Mouse (Mus musculus): ENCODE measurements around the gene Ube2dnl1. TPM values are rescaled to one million over a fixed set of nuclear protein-coding genes. Genes with fewer than 3 reads are reported as not detected.

The Ube2dnl1 gene
- total RNA-seq (2015; ENCODE audit: low replicate concordance): not detected in 2 replicates
- total RNA-seq (2017; ENCODE audit: low replicate concordance): not detected in 2 replicates

- ATAC-seq (replicated peaks; ENCODE audit: low FRiP score, poor library complexity, severe bottlenecking): no peak
These were observed at the start of gene Ube2dnl1 for GRCm38 (mm10) chrX:114904712-114905111. TSS of gene Ube2dnl1 (plus strand) at chrX:114905012.

DNA sequence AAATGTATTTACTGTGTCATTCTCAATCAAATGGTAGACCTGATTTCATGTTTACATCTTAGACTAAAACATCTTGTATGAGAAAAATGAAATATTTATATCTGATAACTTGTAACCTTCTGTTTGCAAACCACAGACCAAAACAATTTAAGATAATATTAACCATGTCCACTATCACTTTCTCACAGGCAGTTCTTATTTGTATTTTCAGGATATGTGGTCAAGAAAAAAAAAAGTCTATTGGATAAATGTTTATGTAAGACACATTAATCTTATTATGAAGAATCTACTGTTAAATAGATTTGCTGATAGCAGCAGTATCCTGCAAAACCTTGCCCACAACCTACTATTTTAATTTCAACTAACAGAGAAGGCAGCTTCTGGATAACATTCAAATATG is 9.3 kb upstream of the Ube2dnl1 start:
- ATAC-seq (replicated peaks; ENCODE audit: low FRiP score, poor library complexity, severe bottlenecking): no peak

- no peak for ATAC-seq (replicated peaks; ENCODE audit: low FRiP score, poor library complexity, severe bottlenecking)
These were observed 7.3 kb upstream of the Ube2dnl1 start for GRCm38 (mm10) chrX:114897506-114897905.

DNA sequence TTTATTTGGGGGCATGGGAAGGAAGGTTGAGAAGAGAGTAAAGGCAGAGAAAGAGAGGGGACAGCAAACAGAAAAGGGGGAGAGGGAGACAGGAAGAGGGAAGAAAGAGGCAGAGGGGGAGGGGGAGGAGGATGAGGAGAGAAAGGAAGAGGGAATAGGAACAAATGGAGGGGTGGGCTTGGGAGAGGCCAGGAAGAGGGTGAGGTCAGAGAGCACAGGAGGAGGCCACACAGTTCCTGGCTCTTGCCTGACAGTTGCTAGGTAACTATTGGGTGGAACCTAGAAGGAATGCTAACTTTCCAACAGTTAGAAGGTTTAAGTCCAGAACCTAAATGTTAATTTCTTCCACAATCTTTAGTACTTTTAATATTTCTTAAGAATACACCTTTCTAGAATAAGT is 1.4 kb upstream of the Ube2dnl1 start:
- no peak for ATAC-seq (replicated peaks; ENCODE audit: low FRiP score, poor library complexity, severe bottlenecking)

DNA sequence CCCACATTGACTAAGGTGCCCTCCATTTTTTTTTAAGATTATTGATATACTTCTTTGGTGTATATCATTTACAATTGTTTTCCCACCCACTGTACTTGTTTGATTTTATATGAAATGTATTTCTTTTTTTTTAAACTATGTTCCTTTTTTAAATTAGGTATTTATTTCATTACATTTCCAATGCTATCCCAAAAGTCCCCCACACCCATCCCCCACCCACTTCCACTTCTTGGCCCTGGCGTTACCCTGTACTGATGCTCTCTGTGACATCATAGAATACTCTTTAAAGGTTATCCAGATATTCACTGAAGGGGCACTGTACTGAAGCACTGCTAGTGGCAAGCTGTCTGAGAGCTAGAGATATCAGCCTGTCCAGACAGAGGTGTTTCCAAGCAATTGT is 2.5 kb downstream of the Ube2dnl1 start, which contains the start of gene Ube2dnl2:
Ube2dnl2 (plus strand) TSS at position 301 of the 400 bp plus-strand sequence.
- ATAC-seq (replicated peaks; ENCODE audit: low FRiP score, poor library complexity, severe bottlenecking): no peak

DNA sequence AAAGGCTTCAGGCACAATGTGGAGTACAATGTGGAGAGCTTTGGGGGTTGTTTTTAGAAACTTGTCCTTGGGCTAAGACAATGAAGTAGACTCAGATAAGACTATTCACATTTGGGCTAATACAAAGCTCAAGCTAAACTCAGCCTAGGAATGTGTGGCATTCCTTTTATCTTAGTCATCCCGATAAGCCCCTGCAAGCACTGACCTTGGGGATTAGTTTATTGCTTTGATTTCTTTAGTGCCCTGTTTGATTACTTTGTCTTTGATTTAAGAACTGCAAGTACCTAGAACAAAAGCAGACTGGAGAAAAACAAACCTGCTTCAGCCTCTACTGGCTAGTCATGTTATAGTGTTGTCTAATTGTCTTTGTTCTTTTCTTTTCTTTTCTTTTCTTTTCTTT is 50.3 kb downstream of the Ube2dnl1 start:
- ATAC-seq (replicated peaks; ENCODE audit: low FRiP score, poor library complexity, severe bottlenecking): no peak

Other genes starting within 250 kb of the Ube2dnl1 start
- not detected in 2 replicates for gene Ube2dnl2, start 2.6 kb downstream of the Ube2dnl1 start, total RNA-seq (2015; ENCODE audit: low replicate concordance)
- gene Ube2dnl2, start 2.6 kb downstream of the Ube2dnl1 start, total RNA-seq (2017; ENCODE audit: low replicate concordance): not detected in 2 replicates

Measured in erythroid progenitor cell, adult 5-6 weeks (primary cell).